Mouse (Mus musculus) spleen, adult 2 months (tissue): ENCODE measurements around the gene Tjap1.

Experiments
- CTCF ChIP-seq: fragments of 200-500 bp; IDR thresholded peaks from 2 replicates; pipeline ENCODE4 v1.5.1; 2011; ENCODE audit warnings: mild to moderate bottlenecking, inconsistent platforms; ENCODE audit not compliant: insufficient read depth, insufficient read length, insufficient replicate concordance; ENCODE audit errors: extremely low read depth
- POLR2A ChIP-seq: fragments of 200-500 bp; IDR thresholded peaks from 2 replicates; pipeline ENCODE4 v1.6.1; 2011; ENCODE audit warnings: low read depth, low read length, inconsistent platforms

- TF ChIP-seq CTCF (no peak), POLR2A (no peak; the same call in 1 of the 2 replicates)
Measured at GRCm38 (mm10) chr17:46248189-46248522, 34.7 kb downstream of the Tjap1 start.
